Mouse (Mus musculus) erythroblast, embryonic 14.5 days (primary cell): ENCODE data around the gene Zfp473.

Experiments used
- GATA1 ChIP-seq: IDR thresholded peaks from 2 replicates; pipeline ENCODE4 v1.6.1; 2012; ENCODE audit warnings: low read length, inconsistent platforms, mixed read lengths
- TAL1 ChIP-seq: IDR thresholded peaks from 3 replicates; pipeline ENCODE4 v1.6.1; 2012; ENCODE audit warnings: low read length, inconsistent platforms, mixed read lengths

DNA sequence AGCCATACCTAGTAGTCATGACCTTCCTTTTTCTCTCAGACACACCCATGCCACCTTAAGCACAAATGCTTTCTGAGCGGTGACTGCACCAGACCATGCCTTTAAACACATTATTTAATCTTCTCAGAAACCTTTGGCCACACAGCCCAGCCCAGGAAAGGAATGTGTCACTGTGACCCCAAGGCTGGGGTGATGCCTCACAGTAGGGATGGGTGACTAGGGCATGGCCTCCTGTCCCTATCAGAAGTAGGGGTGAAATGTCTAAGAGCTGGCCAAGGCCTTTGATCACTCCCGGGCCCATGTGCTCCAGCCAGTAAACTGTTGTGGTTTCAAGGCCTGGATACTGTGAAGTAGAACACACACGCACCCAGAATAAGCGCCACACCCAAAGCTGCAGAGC, 55.6 kb downstream of the Zfp473 start:
- TF ChIP-seq TAL1 (no peak), GATA1 (no peak)
